Mouse (Mus musculus): ENCODE results near the gene Jakmip3. TPM values are rescaled to one million over a fixed set of nuclear protein-coding genes. Genes with fewer than 3 reads are reported as not detected.

Gene Jakmip3
- not detected for total RNA-seq (2023)

DNA sequence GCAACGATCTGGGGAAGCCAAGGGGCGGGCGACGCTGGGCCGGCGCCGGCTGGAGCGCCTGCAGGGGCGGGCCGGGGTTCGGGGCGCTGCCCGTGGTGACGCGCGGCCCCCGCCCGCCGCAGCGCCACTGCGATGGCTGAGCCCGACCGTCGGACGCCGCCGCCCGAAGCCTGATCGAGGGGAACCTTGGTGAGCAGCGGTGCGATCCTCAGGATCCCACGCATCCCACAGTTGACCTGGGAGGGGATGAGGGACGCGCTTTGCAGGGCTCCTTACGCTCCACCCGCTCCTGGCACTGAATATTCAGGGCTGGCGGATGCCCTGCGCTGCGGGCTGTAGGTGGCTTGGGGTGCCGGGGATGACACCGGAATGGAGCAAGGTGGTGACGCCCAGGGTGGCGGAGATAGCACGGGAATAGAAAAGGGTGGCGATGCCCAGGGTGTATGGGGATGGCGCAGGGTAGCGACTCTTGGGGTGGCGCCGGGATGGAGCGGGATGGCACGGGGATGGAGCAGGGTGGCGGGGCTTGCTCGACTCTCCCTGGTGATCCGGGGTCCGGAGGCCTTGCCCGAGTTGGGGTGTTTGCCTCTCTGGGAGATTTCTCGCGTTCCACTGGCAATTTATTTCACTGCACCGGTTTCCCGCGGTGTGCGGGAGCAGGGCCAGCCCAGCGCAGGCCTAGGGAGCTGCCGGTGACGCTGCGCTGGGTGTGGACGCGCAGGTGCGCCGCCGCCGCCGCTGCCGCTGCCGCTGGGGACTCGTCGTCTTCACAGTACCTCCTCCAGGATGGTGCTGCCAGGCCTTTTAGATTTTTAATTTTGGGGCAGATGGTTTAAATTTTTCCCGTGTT is at the start of gene Jakmip3:
TSS of gene Jakmip3 (plus strand) at position 119 of the 850 bp plus-strand sequence.

DNA sequence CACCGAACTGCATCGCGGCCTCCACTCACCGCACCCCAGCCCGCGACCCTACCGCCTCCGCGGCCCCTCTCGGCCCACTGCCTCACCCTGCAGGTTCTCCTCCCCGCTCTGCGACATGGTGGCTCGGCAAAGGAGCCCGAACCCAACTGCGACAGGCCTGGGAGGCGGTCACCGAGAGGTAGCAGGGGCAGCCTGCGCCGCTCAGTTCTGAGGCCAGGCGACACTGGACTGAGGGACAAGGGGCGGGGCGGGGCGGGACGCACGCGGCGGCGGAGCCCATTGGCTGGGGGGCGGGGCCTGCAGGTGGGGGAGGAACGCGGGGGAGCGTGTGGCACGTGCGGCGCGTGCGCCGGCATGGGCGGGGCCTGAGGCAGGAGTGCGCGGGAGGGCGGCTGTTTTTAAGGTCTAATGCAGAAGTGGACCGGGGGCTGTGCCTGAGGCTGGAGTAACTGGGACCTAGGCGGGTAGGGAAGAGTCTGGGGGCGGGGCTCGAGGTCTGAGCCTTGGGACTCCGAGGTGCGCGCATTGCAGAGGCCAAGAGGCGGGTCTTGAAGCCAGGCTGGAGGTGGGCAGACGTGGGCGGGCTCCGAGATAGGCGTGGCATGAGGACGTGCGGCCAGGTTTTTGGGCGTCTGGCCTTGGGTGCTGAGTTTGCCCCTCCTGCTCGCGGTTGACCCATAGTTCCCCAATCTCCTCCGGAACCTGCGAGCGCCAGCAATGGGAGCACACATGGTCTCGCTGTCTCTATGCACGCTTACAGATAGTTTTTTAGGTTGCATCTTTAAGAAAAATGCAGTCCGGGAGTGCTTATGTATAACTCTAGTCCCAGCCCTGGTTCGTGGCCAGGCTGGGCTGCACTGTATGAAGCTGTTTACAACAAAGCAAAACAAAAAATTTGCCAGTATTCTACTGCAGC is 31.0 kb upstream of the Jakmip3 start, which contains the start of gene Bnip3:
TSS of gene Bnip3 (minus strand) at position 243 of the 916 bp plus-strand sequence.

GRCm38 (mm10) chr7:139085629-139086194 is 145.2 kb downstream of the Jakmip3 start, which contains the start of gene Dpysl4:
Gene Dpysl4, plus strand, starts transcription at chr7:139086001.

Other genes starting within 250 kb of the Jakmip3 start
- 59.7 TPM for gene Ppp2r2d, start 94.7 kb upstream of the Jakmip3 start, total RNA-seq (2023)
- 50.2 TPM for gene Mapk1ip1, start 94.5 kb upstream of the Jakmip3 start, total RNA-seq (2023)
- gene Bnip3, start 31.2 kb upstream of the Jakmip3 start, total RNA-seq (2023), result 6.9 TPM
- not detected for gene Dpysl4, start 145.3 kb downstream of the Jakmip3 start, total RNA-seq (2023)

All from CD4-positive naive resting alpha-beta T cell, adult 57 days (primary cell).